Comparison of ENCODE assay signal across 10 mouse cellular contexts in the genomic region with DNA sequence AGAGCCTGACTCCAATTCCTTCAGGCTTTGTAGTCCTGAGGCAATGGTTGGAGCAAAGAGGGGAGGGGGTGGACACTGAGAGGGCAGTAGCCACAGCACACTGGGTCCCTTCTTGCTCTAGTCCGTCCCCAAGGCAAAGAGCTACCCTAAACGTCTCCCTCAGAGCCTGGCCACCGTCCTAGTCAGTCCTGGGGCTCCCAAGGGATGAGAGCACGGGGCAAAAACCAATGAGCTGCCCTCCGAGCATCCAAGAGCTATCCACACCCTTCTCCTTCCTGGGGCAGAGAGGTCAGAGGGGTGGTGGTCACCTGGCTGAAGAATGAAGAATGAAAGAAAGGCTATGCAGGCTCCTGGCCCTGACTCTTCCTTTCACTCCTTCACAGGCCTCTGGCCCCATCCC.
DNase-seq lines count a peak whose midpoint lies in the region; ATAC-seq and TF ChIP-seq lines count a peak whose summit lies in the region.
"Had no signal": no experiment of that assay in that cellular context is flagged by ENCODE, and none has a peak within 500 bp of the region (broad histone marks: within the 10 kb centered on the region; RNA-seq: fewer than 3 reads in every experiment).

No protein-coding gene starts in this region.

- peak overlapping the region; percentile 22; the same call in 1 of the 2 replicates for H3K4me2 ChIP-seq in heart, postnatal 0 days (ENCODE audit: low read depth, low read length)
- H3K4me2 ChIP-seq in hindbrain, embryonic 11.5 days (replicated peaks; ENCODE audit: low read depth, low read length) = peak overlapping the region; percentile 87
- H3K4me2 ChIP-seq in midbrain, embryonic 16.5 days (ENCODE audit: low read length) = peak overlapping the region; percentile 72

- TF ChIP-seq EP300 in heart, postnatal 0 days (IDR thresholded peaks at IDR 0.05; ENCODE audit: low read depth) = no peak

- H3K9ac ChIP-seq in heart, postnatal 0 days (replicated peaks; ENCODE audit: low read depth, low read length) = no peak overlapping the region
- H3K9ac ChIP-seq in hindbrain, embryonic 11.5 days (ENCODE audit: low read depth, low read length) = peak overlapping the region; percentile 40
- H3K9ac ChIP-seq in midbrain, embryonic 16.5 days (ENCODE audit: low read depth, low read length) = peak overlapping the region; percentile 70

- H3K36me3 ChIP-seq in heart, postnatal 0 days (replicated peaks; ENCODE audit: control insufficient read depth, insufficient read depth, low read length) = no peaks in the 10 kb centered on the region
- H3K36me3 ChIP-seq in hindbrain, embryonic 11.5 days (ENCODE audit: control insufficient read depth, insufficient read depth, low read length) = no peaks in the 10 kb centered on the region
- no peaks in the 10 kb centered on the region for H3K36me3 ChIP-seq in midbrain, embryonic 16.5 days (ENCODE audit: control insufficient read depth, insufficient read depth, low read length)
- H3K36me3 ChIP-seq: heart, embryonic 10.5 days had no signal

- no peak overlapping the region for H3K27ac ChIP-seq in heart, postnatal 0 days (ENCODE audit: low read depth)
- peak overlapping the region; percentile 47 for H3K27ac ChIP-seq in cortical plate, adult 2 months (ENCODE audit: insufficient read depth, low read length)
- no peak overlapping the region for H3K27ac ChIP-seq in hindbrain, embryonic 11.5 days (ENCODE audit: low read depth, low read length)
- peak overlapping the region; percentile 23; the same call in 1 of the 2 replicates for H3K27ac ChIP-seq in midbrain, embryonic 16.5 days (ENCODE audit: low read length)
- H3K27ac ChIP-seq: heart, embryonic 10.5 days had no signal

- no peak for ATAC-seq in heart, postnatal 0 days (ENCODE audit: insufficient read depth, low read depth)
- no peak for ATAC-seq in hindbrain, embryonic 11.5 days (ENCODE audit: low FRiP score)
- ATAC-seq in midbrain, embryonic 16.5 days = no peak
- ATAC-seq in megakaryocyte progenitor cell, adult 5-6 weeks (replicated peaks; ENCODE audit: poor library complexity) = no peak
- no peak for ATAC-seq in inflammation-experienced regulatory T-cells, adult 6 months
- ATAC-seq: activated CD4-positive, CD25-positive, alpha-beta regulatory T cell, adult 4 months had no signal

- no peak for TF ChIP-seq POLR2A in cortical plate, adult 2 months (IDR thresholded peaks at IDR 0.05; ENCODE audit: extremely low read depth, insufficient read depth, low read length)

- no peak for TF ChIP-seq CTCF in heart, postnatal 0 days (IDR thresholded peaks at IDR 0.05; ENCODE audit: low read depth)
- TF ChIP-seq CTCF in cortical plate, adult 2 months (IDR thresholded peaks at IDR 0.05; ENCODE audit: extremely low read depth, insufficient read depth, low read length) = no peak

- DNase-seq in heart, postnatal 0 days (ENCODE audit: low spot score) = no peak
- no peak for DNase-seq in heart, adult 18-20 months
- DNase-seq in hindbrain, embryonic 11.5 days (ENCODE audit: low spot score) = no peak
- no peak for DNase-seq in MN1 (ENCODE audit: low spot score)

- H3K4me3 ChIP-seq in heart, postnatal 0 days (ENCODE audit: low read depth, low read length) = peak overlapping the region; percentile 9; the same call in 1 of the 2 replicates
- peak overlapping the region; percentile 68 for H3K4me3 ChIP-seq in cortical plate, adult 2 months (ENCODE audit: insufficient read depth, low read length)
- peak overlapping the region; percentile 60 for H3K4me3 ChIP-seq in hindbrain, embryonic 11.5 days (ENCODE audit: low read depth, low read length)
- peak overlapping the region; percentile 56 for H3K4me3 ChIP-seq in midbrain, embryonic 16.5 days (ENCODE audit: low read depth, low read length)

- 0 out of 2 replicates have a peak, but pooled peaks cover 6% of the 10 kb centered on the region for H3K4me1 ChIP-seq in heart, postnatal 0 days (ENCODE audit: control insufficient read depth, insufficient read depth)
- H3K4me1 ChIP-seq in cortical plate, adult 2 months (ENCODE audit: control insufficient read depth, insufficient read depth, low read length) = 0 out of 2 replicates have a peak, but pooled peaks cover 2% of the 10 kb centered on the region
- H3K4me1 ChIP-seq in hindbrain, embryonic 11.5 days (replicated peaks; ENCODE audit: control insufficient read depth, insufficient read depth, low read length) = peaks cover 5% of the 10 kb centered on the region; the same call in 1 of the 2 replicates
- H3K4me1 ChIP-seq in midbrain, embryonic 16.5 days (ENCODE audit: control insufficient read depth, insufficient read depth, low read length) = peaks cover 31% of the 10 kb centered on the region

- H3K9me3 ChIP-seq in heart, postnatal 0 days (replicated peaks; ENCODE audit: control insufficient read depth, low read length) = no peaks in the 10 kb centered on the region
- H3K9me3 ChIP-seq in hindbrain, embryonic 11.5 days (ENCODE audit: control insufficient read depth, low read length) = no peaks in the 10 kb centered on the region
- H3K9me3 ChIP-seq in midbrain, embryonic 16.5 days (replicated peaks; ENCODE audit: control insufficient read depth, low read length, poor library complexity, severe bottlenecking) = no peaks in the 10 kb centered on the region
- H3K9me3 ChIP-seq: heart, embryonic 10.5 days had no signal

- H3K27me3 ChIP-seq in heart, postnatal 0 days (ENCODE audit: control insufficient read depth, insufficient read depth, low read length) = peaks cover 66% of the 10 kb centered on the region
- peaks cover 14% of the 10 kb centered on the region for H3K27me3 ChIP-seq in hindbrain, embryonic 11.5 days (ENCODE audit: control insufficient read depth, insufficient read depth, low read length)
- H3K27me3 ChIP-seq in midbrain, embryonic 16.5 days (ENCODE audit: control insufficient read depth, insufficient read depth, low read depth, low read length) = no peaks in the 10 kb centered on the region; the same call in 1 of the 2 replicates

- WGBS in heart, postnatal 0 days = 14% methylated on average over 5 of the region's 5 CpGs
- 9% methylated on average over 5 of the region's 5 CpGs for WGBS in hindbrain, embryonic 11.5 days
- WGBS in midbrain, embryonic 16.5 days = 24% methylated on average over 5 of the region's 5 CpGs

Comparison
In these comparisons a context has a peak if more than half of its experiments do, and no peak if none do; other contexts are left out.
1. H3K27ac ChIP-seq: peak in cortical plate, adult 2 months (single experiment) and midbrain, embryonic 16.5 days (single experiment); none in heart, postnatal 0 days (single experiment) and hindbrain, embryonic 11.5 days (single experiment).
2. H3K4me2 ChIP-seq: peak in every context shown above with its lines; median percentile 87 in hindbrain, embryonic 11.5 days; 72 in midbrain, embryonic 16.5 days; 22 in heart, postnatal 0 days.
3. H3K4me3 ChIP-seq: peak in every context shown above with its lines; median percentile 68 in cortical plate, adult 2 months; 60 in hindbrain, embryonic 11.5 days; 56 in midbrain, embryonic 16.5 days; 9 in heart, postnatal 0 days.